Mouse (Mus musculus) lung, postnatal 0 days (tissue): ENCODE measurements at regions not wholly inside any gene's neighbourhood (a gene's known extent, or its start where the extent isn't known, plus 50 kb on each side); places are given as distances from the start of the nearest gene placed in this dataset.

Source experiments
- CTCF ChIP-seq: IDR thresholded peaks from 2 replicates; pipeline ENCODE4 v1.5.1; 2016; ENCODE audit warnings: antibody characterized with exemption, mild to moderate bottlenecking
- EP300 ChIP-seq: IDR thresholded peaks from 2 replicates; pipeline ENCODE4 v1.6.1; 2016; ENCODE audit warnings: antibody characterized with exemption, mild to moderate bottlenecking, control low read depth

DNA sequence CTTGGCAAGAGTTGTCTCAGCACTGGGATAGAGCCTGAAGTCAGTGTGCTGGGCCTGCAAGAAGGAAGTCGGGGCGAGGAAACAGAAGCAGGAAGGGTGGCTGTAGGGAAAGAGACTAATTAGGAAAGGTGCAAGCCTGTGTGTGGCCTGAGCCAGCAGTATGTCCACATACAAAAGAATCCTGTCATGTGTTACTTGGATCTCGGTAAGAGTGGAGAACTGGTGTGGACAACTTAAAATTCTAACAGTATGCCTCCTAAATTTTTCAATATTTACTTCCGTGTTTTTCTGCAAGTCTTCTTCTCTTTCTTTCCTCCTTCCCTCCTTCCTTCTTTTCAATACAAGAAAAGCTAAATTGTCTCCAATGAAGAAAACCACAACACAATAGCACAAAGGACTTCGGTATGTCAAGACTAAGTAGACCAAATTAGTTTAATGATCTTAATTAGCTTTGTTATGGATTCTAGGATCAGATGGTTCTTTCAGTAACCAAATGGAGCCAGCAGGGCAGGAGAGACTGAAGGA is 130.0 kb upstream of the Prep start:
- no peak for TF ChIP-seq CTCF
- no peak for TF ChIP-seq EP300
